Mouse (Mus musculus): ENCODE data around the gene Spata31d1b. TPM values are rescaled to one million over a fixed set of nuclear protein-coding genes. Genes with fewer than 3 reads are reported as not detected.
"Not testable (repeated sequence)": the region's sequence is repeated elsewhere in the genome, so short reads cannot be mapped to it uniquely, and the experiment has no call there.

Gene Spata31d1b
- polyA plus RNA-seq, 1 experiment from 2014 or later: not detected

DNA sequence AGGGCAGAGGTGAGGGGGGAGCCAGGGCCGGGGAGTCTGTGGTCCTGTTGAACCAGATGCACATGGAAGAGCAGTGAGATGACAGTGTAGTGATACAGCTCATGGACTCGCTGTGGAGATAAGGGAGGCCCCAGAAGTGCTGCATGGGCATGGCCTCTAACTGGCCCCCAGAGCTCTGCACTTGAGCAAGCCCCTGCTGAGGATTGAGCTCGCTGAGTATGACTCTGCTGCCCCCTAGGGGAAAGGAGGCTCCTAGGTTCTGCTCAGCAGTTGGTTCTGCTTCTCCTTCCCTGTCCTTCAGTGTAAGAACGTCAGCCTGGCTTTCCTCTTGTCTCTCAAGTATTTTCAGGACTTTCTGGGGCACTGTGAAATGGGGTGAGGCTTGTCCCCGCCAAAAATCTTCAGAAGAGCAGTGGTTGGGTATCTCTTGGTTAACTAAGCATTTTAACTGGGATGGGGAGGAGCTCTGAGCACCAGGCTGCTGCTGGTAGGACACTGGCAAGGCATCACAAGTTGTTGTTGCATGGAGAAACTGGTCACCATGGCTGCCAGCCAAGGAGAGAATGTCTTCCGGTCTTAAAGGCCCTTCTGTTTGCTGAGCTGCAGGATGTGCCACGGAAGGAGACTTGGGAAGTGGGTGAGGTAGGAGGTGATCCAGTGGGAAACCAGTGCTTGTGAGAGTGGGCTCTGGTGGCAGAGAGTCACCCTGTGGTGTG is 16.5 kb downstream of the Spata31d1b start:
- Histone ChIP-seq H3K4me2 (peak overlapping the region; percentile 28), H3K9ac (no peak overlapping the region; the same call in 1 of the 2 replicates)

DNA sequence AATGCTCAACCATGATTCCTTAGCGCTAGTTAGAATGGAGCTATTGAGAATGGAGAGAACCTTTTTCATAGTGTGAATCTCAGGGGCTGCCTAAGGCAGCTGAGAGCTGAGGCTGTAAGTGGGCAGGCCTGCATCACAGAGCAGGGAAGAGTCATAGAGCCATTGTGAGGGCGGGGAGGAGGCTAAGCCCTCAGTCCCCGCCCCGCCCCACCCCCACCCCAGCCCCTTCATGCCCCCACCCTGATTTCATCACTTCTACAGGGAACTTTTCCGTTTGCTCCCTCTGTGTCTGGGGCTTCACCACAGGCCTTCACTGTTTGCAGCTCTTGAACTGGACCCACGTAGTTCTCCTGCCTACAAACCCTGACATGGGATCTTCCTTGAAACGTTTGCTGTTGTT is 19.6 kb downstream of the Spata31d1b start, which contains the start of gene Spata31d1d:
Gene Spata31d1d (minus strand): TSS at position 101 of the 400 bp plus-strand sequence.
- Histone ChIP-seq H3K27me3 (replicated peaks) (peaks cover 23% of the 10 kb centered on the region), H3K27ac (peak within 1 kb of the TSS; percentile 58), H3K36me3 (no peaks in the 10 kb centered on the region), H3K9ac (peak within 1 kb of the TSS; percentile 34; the same call in 1 of the 2 replicates), H3K4me2 (peak within 1 kb of the TSS; percentile 27; the same call in 1 of the 2 replicates), H3K4me1 (peaks cover 76% of the 10 kb centered on the region), H3K9me3 (replicated peaks) (no peaks in the 10 kb centered on the region), H3K4me3 (no peak within 1 kb of the TSS)
- no peak for ATAC-seq
- 27% methylated on average over 7 of the region's 7 CpGs for WGBS (ENCODE audit: insufficient replicate concordance)

More for the DNA sequence above, 16.5 kb downstream of the Spata31d1b start:
- Histone ChIP-seq H3K27me3 (replicated peaks) (peaks cover 53% of the 10 kb centered on the region), H3K4me1 (peaks cover 65% of the 10 kb centered on the region), H3K4me3 (no peak overlapping the region), H3K36me3 (no peaks in the 10 kb centered on the region), H3K9me3 (replicated peaks) (no peaks in the 10 kb centered on the region), H3K27ac (no peak overlapping the region)
- 19% methylated on average over 7 of the region's 7 CpGs for whole genome bisulfite sequencing (ENCODE audit: insufficient replicate concordance)
- peak; percentile 85 for ATAC-seq

GRCm38 (mm10) chr13:59733936-59734335 is 21.9 kb downstream of the Spata31d1b start:
- Histone ChIP-seq H3K4me3 (no peak overlapping the region), H3K27ac (peak overlapping the region; percentile 58), H3K4me1 (peaks cover 86% of the 10 kb centered on the region), H3K36me3 (no peaks in the 10 kb centered on the region), H3K4me2 (peak overlapping the region; percentile 50), H3K9me3 (replicated peaks) (no peaks in the 10 kb centered on the region), H3K27me3 (replicated peaks) (0 out of 2 replicates have a peak, but pooled peaks cover 7% of the 10 kb centered on the region), H3K9ac (no peak overlapping the region)
- no peak for ATAC-seq
- 54% methylated on average over 4 of the region's 4 CpGs for WGBS (ENCODE audit: insufficient replicate concordance)

DNA sequence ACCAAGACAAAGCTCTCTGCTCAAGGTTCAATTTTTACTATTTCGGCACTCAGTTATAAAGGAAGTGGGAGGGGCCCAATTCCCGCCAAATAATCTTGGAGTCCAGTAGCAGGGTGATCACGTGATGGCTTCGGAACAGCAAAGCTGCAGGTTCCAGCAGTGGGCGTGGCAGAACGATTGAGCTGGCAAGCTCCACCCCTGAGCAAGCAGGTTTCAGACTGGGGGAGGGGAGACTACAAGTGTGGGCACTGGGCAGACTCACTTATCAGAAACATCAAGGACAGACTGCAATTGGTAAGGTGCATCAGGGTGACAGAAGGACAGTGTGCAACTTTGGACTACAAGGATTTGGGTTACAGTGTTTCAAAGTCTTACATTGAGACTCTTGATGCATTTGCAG is 22.3 kb downstream of the Spata31d1b start:
- not testable (repeated sequence) for H3K9me3 ChIP-seq (replicated peaks); H3K36me3 ChIP-seq; H3K27me3 ChIP-seq (replicated peaks); ATAC-seq
- Histone ChIP-seq H3K4me2 (peak overlapping the region; percentile 50), H3K9ac (peak overlapping the region; percentile 42; the same call in 1 of the 2 replicates), H3K27ac (peak overlapping the region; percentile 96), H3K4me3 (0 out of 2 replicates have a peak overlapping the region, but pooled peaks have one; percentile 1), H3K4me1 (peaks cover 86% of the 10 kb centered on the region)
- WGBS (ENCODE audit: insufficient replicate concordance): 11% methylated on average over 6 of the region's 6 CpGs

DNA sequence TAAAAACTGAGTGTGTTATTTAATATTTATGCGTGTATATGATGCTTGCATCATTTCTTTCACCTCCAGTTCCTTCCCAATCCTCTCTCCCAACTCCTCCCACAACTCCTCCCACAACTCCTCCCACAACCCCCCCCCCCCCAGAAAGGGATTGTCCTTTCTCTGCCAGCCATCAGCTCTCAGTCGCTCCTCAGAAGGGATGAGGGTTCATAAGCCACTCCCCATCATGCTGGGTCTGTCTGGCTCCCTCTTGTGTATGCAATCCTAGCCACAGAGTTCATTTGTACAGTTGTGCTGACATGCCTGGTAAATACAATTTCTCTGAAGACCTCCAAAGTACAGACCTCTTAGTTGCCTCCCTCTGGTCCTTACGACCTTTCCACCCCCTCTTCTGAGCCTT is 23.1 kb downstream of the Spata31d1b start:
- 24% methylated on average over 3 of the region's 3 CpGs for WGBS (ENCODE audit: insufficient replicate concordance)
- ATAC-seq: no peak
- no peak overlapping the region for H3K9ac ChIP-seq
- peak overlapping the region; percentile 50 for H3K4me2 ChIP-seq
- H3K4me1 ChIP-seq: peaks cover 94% of the 10 kb centered on the region
- H3K27ac ChIP-seq: peak overlapping the region; percentile 96
- no peaks in the 10 kb centered on the region for H3K9me3 ChIP-seq (replicated peaks)
- no peak overlapping the region for H3K4me3 ChIP-seq
- H3K36me3 ChIP-seq: no peaks in the 10 kb centered on the region
- H3K27me3 ChIP-seq (replicated peaks): 0 out of 2 replicates have a peak, but pooled peaks cover 4% of the 10 kb centered on the region

DNA sequence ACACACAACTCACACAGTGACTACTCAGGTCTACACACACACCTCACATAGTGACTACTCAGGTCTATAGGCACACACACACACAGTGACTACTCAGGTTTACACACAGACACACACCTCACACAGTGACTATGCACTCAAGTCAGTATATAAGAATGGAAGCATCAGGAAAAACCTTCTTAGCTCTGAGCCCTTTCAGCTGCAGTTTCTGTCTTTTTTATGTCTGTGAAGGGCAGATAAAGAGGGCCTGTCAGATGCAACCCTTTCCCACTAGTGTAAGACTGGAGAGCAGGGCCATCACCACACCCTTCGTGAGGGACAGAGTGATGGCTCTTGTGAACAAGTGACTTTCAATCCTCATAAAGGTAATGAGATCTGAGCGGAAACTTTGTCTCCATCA is 26.4 kb downstream of the Spata31d1b start:
- no peaks in the 10 kb centered on the region for H3K36me3 ChIP-seq
- WGBS (ENCODE audit: insufficient replicate concordance): 34% methylated on average over 2 of the region's 2 CpGs
- peak; percentile 89 for ATAC-seq
- H3K9ac ChIP-seq: peak overlapping the region; percentile 67
- peaks cover 86% of the 10 kb centered on the region for H3K4me1 ChIP-seq
- peak overlapping the region; percentile 61 for H3K4me2 ChIP-seq
- H3K9me3 ChIP-seq (replicated peaks): no peaks in the 10 kb centered on the region
- H3K4me3 ChIP-seq: peak overlapping the region; percentile 19
- H3K27me3 ChIP-seq (replicated peaks): no peaks in the 10 kb centered on the region; the same call in 1 of the 2 replicates
- H3K27ac ChIP-seq: peak overlapping the region; percentile 96

DNA sequence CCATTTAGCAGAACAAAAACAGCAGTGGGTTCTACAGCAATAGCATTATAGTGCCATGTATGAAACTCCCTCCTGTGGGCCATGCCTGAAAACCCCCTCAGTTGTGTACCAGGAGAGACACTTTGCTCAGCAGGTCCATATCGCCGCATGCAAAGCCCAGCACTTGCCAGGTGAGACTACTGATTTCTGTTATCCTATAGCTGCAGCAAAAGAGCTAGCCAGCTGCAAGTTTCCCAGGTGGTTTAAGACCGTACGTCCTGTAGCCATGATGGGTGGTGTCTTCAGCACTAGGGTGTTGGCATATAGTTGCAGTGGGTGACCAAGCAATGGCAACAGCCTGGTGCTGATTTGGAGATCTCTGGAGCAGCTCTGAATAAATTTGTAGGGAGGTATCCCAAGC is 27.3 kb downstream of the Spata31d1b start:
- Histone ChIP-seq H3K4me2 (peak overlapping the region; percentile 61), H3K36me3 (no peaks in the 10 kb centered on the region), H3K27me3 (replicated peaks) (no peaks in the 10 kb centered on the region; the same call in none of the 2 replicates), H3K9ac (peak overlapping the region; percentile 67; the same call in 1 of the 2 replicates), H3K4me1 (peaks cover 76% of the 10 kb centered on the region), H3K4me3 (no peak overlapping the region), H3K9me3 (replicated peaks) (no peaks in the 10 kb centered on the region), H3K27ac (peak overlapping the region; percentile 96)
- peak; percentile 80 for ATAC-seq
- 33% methylated on average over 4 of the region's 4 CpGs for WGBS (ENCODE audit: insufficient replicate concordance)

DNA sequence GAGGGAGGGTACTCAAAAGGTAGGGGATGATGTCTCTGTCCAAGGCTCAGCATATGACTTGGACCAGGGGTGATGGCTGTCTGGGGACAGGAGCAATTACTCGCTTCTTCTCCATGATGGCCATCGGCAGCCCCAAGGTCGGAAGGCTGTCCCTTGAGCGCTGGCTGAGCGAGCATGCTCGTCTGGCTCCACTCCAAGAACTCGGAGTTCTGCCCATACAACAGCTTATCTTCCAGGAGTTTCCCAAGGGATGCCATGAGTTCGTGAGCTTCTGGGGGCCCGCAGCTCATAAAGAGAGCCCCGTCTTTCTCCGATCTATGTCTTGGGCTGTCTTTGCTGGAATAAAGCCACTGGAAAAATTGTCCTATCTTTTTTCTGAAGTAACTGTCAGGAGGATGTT is 29.0 kb downstream of the Spata31d1b start:
- no peak for ATAC-seq
- Histone ChIP-seq H3K27me3 (replicated peaks) (no peaks in the 10 kb centered on the region; the same call in none of the 2 replicates), H3K4me2 (no peak overlapping the region), H3K36me3 (no peaks in the 10 kb centered on the region), H3K4me3 (no peak overlapping the region), H3K9me3 (replicated peaks) (no peaks in the 10 kb centered on the region), H3K4me1 (peaks cover 59% of the 10 kb centered on the region), H3K27ac (no peak overlapping the region), H3K9ac (no peak overlapping the region)
- 87% methylated on average over 11 of the region's 11 CpGs for WGBS (ENCODE audit: insufficient replicate concordance)

GRCm38 (mm10) chr13:59741697-59742096 is 29.6 kb downstream of the Spata31d1b start:
- WGBS (ENCODE audit: insufficient replicate concordance): 46% methylated on average over 10 of the region's 10 CpGs
- H3K27ac ChIP-seq: peak overlapping the region; percentile 39; the same call in 1 of the 2 replicates
- no peak overlapping the region for H3K4me3 ChIP-seq
- no peak overlapping the region for H3K9ac ChIP-seq
- H3K4me2 ChIP-seq: no peak overlapping the region
- no peaks in the 10 kb centered on the region for H3K9me3 ChIP-seq (replicated peaks)
- no peaks in the 10 kb centered on the region for H3K36me3 ChIP-seq
- no peaks in the 10 kb centered on the region; the same call in none of the 2 replicates for H3K27me3 ChIP-seq (replicated peaks)
- peaks cover 53% of the 10 kb centered on the region for H3K4me1 ChIP-seq
- ATAC-seq: no peak

- Histone ChIP-seq H3K4me2 (no peak overlapping the region), H3K9me3 (replicated peaks) (no peaks in the 10 kb centered on the region), H3K9ac (no peak overlapping the region), H3K4me1 (peaks cover 16% of the 10 kb centered on the region), H3K4me3 (no peak overlapping the region), H3K27me3 (replicated peaks) (peaks cover 4% of the 10 kb centered on the region), H3K36me3 (no peaks in the 10 kb centered on the region), H3K27ac (no peak overlapping the region)
- WGBS (ENCODE audit: insufficient replicate concordance): 54% methylated on average over 6 of the region's 6 CpGs
- ATAC-seq: no peak
These were observed 33.4 kb downstream of the Spata31d1b start for GRCm38 (mm10) chr13:59745462-59745861.

DNA sequence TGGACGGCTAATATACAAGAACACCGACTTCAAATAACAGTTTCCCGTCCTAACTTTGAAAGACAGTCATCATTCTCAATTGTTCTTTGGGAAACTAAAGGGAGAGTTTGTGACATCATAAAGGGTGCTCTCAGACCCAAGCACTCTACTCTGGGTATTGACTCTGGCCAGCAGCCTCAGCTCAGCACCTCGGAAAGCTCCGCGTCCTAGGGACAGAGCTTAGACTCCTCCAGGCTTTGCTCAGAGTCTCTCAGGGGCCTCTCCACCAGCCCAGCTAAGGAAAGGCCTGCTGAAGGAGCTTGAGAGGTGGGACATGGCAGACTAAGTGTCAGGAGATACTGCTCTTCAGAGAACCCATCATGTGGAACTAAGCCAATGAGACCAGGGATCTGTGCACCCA is 34.1 kb downstream of the Spata31d1b start:
- Histone ChIP-seq H3K27ac (no peak overlapping the region), H3K9me3 (replicated peaks) (no peaks in the 10 kb centered on the region), H3K4me1 (peaks cover 14% of the 10 kb centered on the region), H3K36me3 (no peaks in the 10 kb centered on the region), H3K4me2 (no peak overlapping the region), H3K4me3 (no peak overlapping the region), H3K9ac (no peak overlapping the region), H3K27me3 (replicated peaks) (peaks cover 4% of the 10 kb centered on the region)
- 84% methylated on average over 6 of the region's 6 CpGs for WGBS (ENCODE audit: insufficient replicate concordance)
- peak; percentile 40; the same call in 1 of the 2 replicates for ATAC-seq

GRCm38 (mm10) chr13:59746711-59747110 is 34.6 kb downstream of the Spata31d1b start, which contains the start of gene 1700014D04Rik:
TSS of gene 1700014D04Rik (minus strand) at chr13:59746752.
- no peaks in the 10 kb centered on the region for H3K9me3 ChIP-seq (replicated peaks)
- H3K27ac ChIP-seq: no peak within 1 kb of the TSS
- 85% methylated on average over 9 of the region's 9 CpGs for WGBS (ENCODE audit: insufficient replicate concordance)
- peaks cover 10% of the 10 kb centered on the region for H3K4me1 ChIP-seq
- peaks cover 4% of the 10 kb centered on the region for H3K27me3 ChIP-seq (replicated peaks)
- no peak for ATAC-seq
- no peak within 1 kb of the TSS for H3K4me2 ChIP-seq
- no peak within 1 kb of the TSS for H3K9ac ChIP-seq
- H3K4me3 ChIP-seq: no peak within 1 kb of the TSS
- no peaks in the 10 kb centered on the region for H3K36me3 ChIP-seq

Measured in liver, embryonic 12.5 days (tissue).